Mouse (Mus musculus) forebrain, embryonic 11.5 days (tissue): ENCODE data around the gene Sorbs2. TPM values are rescaled to one million over a fixed set of nuclear protein-coding genes. Genes with fewer than 3 reads are reported as not detected.

Experiments
- ATAC-seq: fragments of 200-750 bp; cut with Nextera tagmentation; replicated peaks from 2 replicates; pipeline ENCODE4 v1.8.0; 2017; ENCODE audit warnings: moderate TSS enrichment; ENCODE audit not compliant: low FRiP score
- DNase-seq: peaks from one replicate; pipeline ENCODE4 v3.0.0-alpha.2; 2017; ENCODE audit warnings: low spot score
- H3K27ac ChIP-seq: fragments of 300-500 bp; sonication (generic); 2 replicates; pipeline ENCODE4 v1.5.1; 2014; ENCODE audit warnings: low read depth, low read length
- H3K27me3 ChIP-seq: fragments of 300-500 bp; sonication (generic); 2 replicates; pipeline ENCODE4 v1.6.1; 2014; ENCODE audit warnings: mild to moderate bottlenecking, low read length, mixed read lengths; ENCODE audit not compliant: control insufficient read depth, insufficient read depth
- H3K36me3 ChIP-seq: fragments of 300-500 bp; sonication (generic); 2 replicates; pipeline ENCODE4 v1.6.1; 2014; ENCODE audit warnings: mild to moderate bottlenecking, low read length, moderate library complexity, mixed read lengths; ENCODE audit not compliant: control insufficient read depth, insufficient read depth
- H3K4me1 ChIP-seq: fragments of 300-500 bp; sonication (generic); replicated peaks from 2 replicates; pipeline ENCODE4 v1.6.1; 2014; ENCODE audit warnings: low read length, mixed read lengths; ENCODE audit not compliant: control insufficient read depth, insufficient read depth
- H3K4me2 ChIP-seq: fragments of 300-500 bp; sonication (generic); 2 replicates; pipeline ENCODE4 v1.6.1; 2014; ENCODE audit warnings: low read depth, mild to moderate bottlenecking, low read length, moderate library complexity, mixed read lengths; ENCODE audit not compliant: severe bottlenecking
- H3K4me3 ChIP-seq: fragments of 300-500 bp; sonication (generic); 2 replicates; pipeline ENCODE4 v1.5.1; 2014; ENCODE audit warnings: low read depth, low read length
- H3K9ac ChIP-seq: fragments of 300-500 bp; sonication (generic); 2 replicates; pipeline ENCODE4 v1.6.1; 2014; ENCODE audit warnings: low read length
- H3K9me3 ChIP-seq: fragments of 300-500 bp; sonication (generic); 2 replicates; pipeline ENCODE4 v1.6.1; 2016; ENCODE audit warnings: low read length, mixed read lengths; ENCODE audit not compliant: control insufficient read depth
- WGBS: fragments of 180-500 bp; shearing (Covaris S2); extraction: QIAGEN DNeasy Blood & Tissue Kit; methylation state at CpG from one replicate; pipeline ENCODE4 v1.1.7; 2014; 5-methylcytosine and 5-hydroxymethylcytosine counted together
- polyA plus RNA-seq: library from polyadenylated mRNA; unstranded; fragments of >200 nt; fragmentation: Nextera tagmentation; extraction: Ambion mirVana; gene quantifications from 2 replicates; pipeline ENCODE4 v1.2.1, GENCODE M21; 2014

The Sorbs2 gene
- polyA plus RNA-seq = 78.7 and 83.0 TPM in 2 replicates

GRCm38 (mm10) chr8:45507634-45508321, at the start of gene Sorbs2:
Sorbs2 (plus strand) TSS chr8:45507788.
- Histone ChIP-seq H3K9ac (peak within 1 kb of the TSS; percentile 48), H3K9me3 (no peaks in the 10 kb centered on the region), H3K4me1 (peaks cover 4% of the 10 kb centered on the region; the same call in 1 of the 2 replicates), H3K36me3 (no peaks in the 10 kb centered on the region), H3K4me2 (peak within 1 kb of the TSS; percentile 46), H3K27ac (peak within 1 kb of the TSS; percentile 65), H3K27me3 (no peaks in the 10 kb centered on the region), H3K4me3 (peak within 1 kb of the TSS; percentile 24)
- DNase-seq (peak; percentile 59), ATAC-seq (peak; percentile 90)
- 3% methylated on average over 16 of the region's 16 CpGs for WGBS

GRCm38 (mm10) chr8:45457874-45458273, 49.7 kb upstream of the Sorbs2 start:
- ATAC-seq (no peak), DNase-seq (no peak)
- Histone ChIP-seq H3K4me1 (no peaks in the 10 kb centered on the region), H3K27me3 (no peaks in the 10 kb centered on the region), H3K27ac (no peak overlapping the region), H3K9me3 (no peaks in the 10 kb centered on the region), H3K4me2 (no peak overlapping the region), H3K9ac (no peak overlapping the region), H3K4me3 (no peak overlapping the region), H3K36me3 (no peaks in the 10 kb centered on the region)

- H3K4me2 ChIP-seq = no peak overlapping the region
- DNase-seq (no peak), ATAC-seq (no peak)
- no peaks in the 10 kb centered on the region for H3K36me3 ChIP-seq
- no peak overlapping the region for H3K4me3 ChIP-seq
- H3K9me3 ChIP-seq = no peaks in the 10 kb centered on the region
- H3K27ac ChIP-seq = no peak overlapping the region
- H3K4me1 ChIP-seq = no peaks in the 10 kb centered on the region
- WGBS = 68% methylated on average over 2 of the region's 2 CpGs
- no peaks in the 10 kb centered on the region for H3K27me3 ChIP-seq
- H3K9ac ChIP-seq = no peak overlapping the region
These were observed 38.6 kb upstream of the Sorbs2 start for GRCm38 (mm10) chr8:45469006-45469405.

- WGBS = 62% methylated on average over 8 of the region's 8 CpGs
- DNase-seq (no peak), ATAC-seq (peak; percentile 39; the same call in 1 of the 2 replicates)
- H3K9me3 ChIP-seq = no peaks in the 10 kb centered on the region
- H3K27me3 ChIP-seq = no peaks in the 10 kb centered on the region
- no peak overlapping the region for H3K4me2 ChIP-seq
- H3K27ac ChIP-seq = no peak overlapping the region
- no peak overlapping the region for H3K4me3 ChIP-seq
- no peaks in the 10 kb centered on the region for H3K4me1 ChIP-seq
- H3K9ac ChIP-seq = no peak overlapping the region
- H3K36me3 ChIP-seq = no peaks in the 10 kb centered on the region
These were observed 37.9 kb upstream of the Sorbs2 start for GRCm38 (mm10) chr8:45469507-45470178.

- Histone ChIP-seq H3K9ac (no peak overlapping the region), H3K4me3 (no peak overlapping the region), H3K4me1 (no peaks in the 10 kb centered on the region), H3K27ac (no peak overlapping the region), H3K27me3 (no peaks in the 10 kb centered on the region), H3K9me3 (no peaks in the 10 kb centered on the region), H3K4me2 (no peak overlapping the region), H3K36me3 (no peaks in the 10 kb centered on the region)
- DNase-seq (no peak), ATAC-seq (no peak)
- WGBS = 81% methylated on average over 4 of the region's 4 CpGs
These were observed 26.7 kb upstream of the Sorbs2 start for GRCm38 (mm10) chr8:45480886-45481285.

- no peak for DNase-seq
- 75% methylated on average over 3 of the region's 3 CpGs for WGBS
- Histone ChIP-seq H3K4me3 (no peak overlapping the region), H3K9ac (no peak overlapping the region), H3K36me3 (no peaks in the 10 kb centered on the region), H3K4me2 (no peak overlapping the region), H3K27me3 (no peaks in the 10 kb centered on the region), H3K9me3 (no peaks in the 10 kb centered on the region), H3K27ac (no peak overlapping the region), H3K4me1 (no peaks in the 10 kb centered on the region)
- no peak for ATAC-seq
These were observed 21.3 kb upstream of the Sorbs2 start for GRCm38 (mm10) chr8:45486281-45486680.

GRCm38 (mm10) chr8:45503971-45504370, 3.6 kb upstream of the Sorbs2 start:
- Histone ChIP-seq H3K9ac (no peak overlapping the region), H3K27ac (no peak overlapping the region), H3K4me1 (peaks cover 4% of the 10 kb centered on the region; the same call in 1 of the 2 replicates), H3K9me3 (no peaks in the 10 kb centered on the region), H3K4me2 (no peak overlapping the region), H3K36me3 (no peaks in the 10 kb centered on the region), H3K4me3 (no peak overlapping the region), H3K27me3 (no peaks in the 10 kb centered on the region)
- DNase-seq (no peak), ATAC-seq (no peak)
- 86% methylated on average over 7 of the region's 7 CpGs for WGBS

- DNase-seq = no peak
- WGBS = 78% methylated on average over 4 of the region's 4 CpGs
These were observed 1.2 kb upstream of the Sorbs2 start for GRCm38 (mm10) chr8:45506376-45506775.

More at GRCm38 (mm10) chr8:45506376-45506775, 1.2 kb upstream of the Sorbs2 start:
- Histone ChIP-seq H3K4me2 (no peak overlapping the region), H3K27me3 (no peaks in the 10 kb centered on the region), H3K4me3 (no peak overlapping the region), H3K4me1 (peaks cover 4% of the 10 kb centered on the region; the same call in 1 of the 2 replicates), H3K9me3 (no peaks in the 10 kb centered on the region), H3K9ac (no peak overlapping the region), H3K27ac (no peak overlapping the region), H3K36me3 (no peaks in the 10 kb centered on the region)
- ATAC-seq = no peak
